ENCODE assay signal across 10 mouse cellular contexts in genomic region chr5:149264405-149264804, GRCm38 (mm10). TPM values are rescaled to one million over a fixed set of nuclear protein-coding genes. Genes with fewer than 3 reads are reported as not detected.
A peak's percentile ranks its signal among the peaks of the same experiment; 100 is the strongest.
DNase-seq lines count a peak whose midpoint lies in the region; ATAC-seq and TF ChIP-seq lines count a peak whose summit lies in the region.
"Had no signal": no experiment of that assay in that cellular context is flagged by ENCODE, and none has a peak within 500 bp of the region (broad histone marks: within the 10 kb centered on the region; RNA-seq: fewer than 3 reads in every experiment).

TSS of gene Alox5ap (plus strand) at chr5:149264767.

- H3K4me1 ChIP-seq in kidney, postnatal 0 days (replicated peaks; ENCODE audit: insufficient read depth, low read length): peaks cover 3% of the 10 kb centered on the region; the same call in 1 of the 2 replicates
- no peaks in the 10 kb centered on the region for H3K4me1 ChIP-seq in cortical plate, adult 2 months (ENCODE audit: control insufficient read depth, insufficient read depth, low read length)
- peaks cover 6% of the 10 kb centered on the region for H3K4me1 ChIP-seq in liver, embryonic 11.5 days (replicated peaks; ENCODE audit: control insufficient read depth, insufficient read depth, low read length)

- no peak for TF ChIP-seq POLR2A in cortical plate, adult 2 months (IDR thresholded peaks at IDR 0.05; ENCODE audit: extremely low read depth, insufficient read depth, low read length)

- WGBS in kidney, postnatal 0 days: 36% methylated on average over 4 of the region's 4 CpGs
- WGBS in liver, embryonic 11.5 days: 39% methylated on average over 4 of the region's 4 CpGs

- H3K4me2 ChIP-seq in kidney, postnatal 0 days (ENCODE audit: low read length): no peak within 1 kb of the TSS
- H3K4me2 ChIP-seq in liver, embryonic 11.5 days: peak within 1 kb of the TSS; percentile 40
- H3K4me2 ChIP-seq: midbrain, embryonic 13.5 days had no signal

- ATAC-seq in kidney, postnatal 0 days (replicated peaks; ENCODE audit: low FRiP score, low read depth): no peak
- no peak for ATAC-seq in liver, embryonic 11.5 days (replicated peaks; ENCODE audit: low FRiP score)
- ATAC-seq: midbrain, embryonic 13.5 days had no signal

- no peaks in the 10 kb centered on the region for H3K27me3 ChIP-seq in kidney, postnatal 0 days (ENCODE audit: insufficient read depth, low read length)
- H3K27me3 ChIP-seq in liver, embryonic 11.5 days (replicated peaks; ENCODE audit: control insufficient read depth, insufficient read depth, low read length): no peaks in the 10 kb centered on the region
- H3K27me3 ChIP-seq: midbrain, embryonic 13.5 days had no signal

- no peak within 1 kb of the TSS for H3K4me3 ChIP-seq in kidney, postnatal 0 days (replicated peaks; ENCODE audit: low read depth, low read length)
- no peak within 1 kb of the TSS for H3K4me3 ChIP-seq in cortical plate, adult 2 months (ENCODE audit: insufficient read depth, low read length)
- H3K4me3 ChIP-seq in liver, embryonic 11.5 days (ENCODE audit: low read depth, low read length): peak within 1 kb of the TSS; percentile 28; the same call in 1 of the 2 replicates
- H3K4me3 ChIP-seq: midbrain, embryonic 13.5 days had no signal

- H3K27ac ChIP-seq in kidney, postnatal 0 days: no peak within 1 kb of the TSS
- H3K27ac ChIP-seq in cortical plate, adult 2 months (ENCODE audit: insufficient read depth, low read length): no peak within 1 kb of the TSS
- H3K27ac ChIP-seq in liver, embryonic 11.5 days (ENCODE audit: low read depth, low read length): no peak within 1 kb of the TSS
- H3K27ac ChIP-seq: midbrain, embryonic 13.5 days had no signal

- H3K36me3 ChIP-seq in kidney, postnatal 0 days (ENCODE audit: insufficient read depth, low read length): no peaks in the 10 kb centered on the region
- H3K36me3 ChIP-seq in liver, embryonic 11.5 days (ENCODE audit: control insufficient read depth, insufficient read depth, low read length): no peaks in the 10 kb centered on the region
- H3K36me3 ChIP-seq: midbrain, embryonic 13.5 days had no signal

- no peak within 1 kb of the TSS for H3K9ac ChIP-seq in kidney, postnatal 0 days (ENCODE audit: low read depth, low read length)
- no peak within 1 kb of the TSS for H3K9ac ChIP-seq in liver, embryonic 11.5 days (ENCODE audit: low read depth, low read length)
- H3K9ac ChIP-seq: midbrain, embryonic 13.5 days had no signal

- no peak for TF ChIP-seq CTCF in kidney, postnatal 0 days (IDR thresholded peaks at IDR 0.05; ENCODE audit: low read depth)
- TF ChIP-seq CTCF in cortical plate, adult 2 months (IDR thresholded peaks at IDR 0.05; ENCODE audit: extremely low read depth, insufficient read depth, low read length): no peak

- DNase-seq in kidney, postnatal 0 days (ENCODE audit: low spot score): no peak
- no peak for DNase-seq in kidney, adult 9 months
- no peak for DNase-seq in adrenal gland, postnatal 36 days
- no peak for DNase-seq in liver, embryonic 11.5 days (ENCODE audit: low spot score)
- DNase-seq in right cerebral cortex, postnatal 10 days (ENCODE audit: low spot score in 2 of 2): no peak
- no peak for DNase-seq in frontal cortex, postnatal 36 days (ENCODE audit: low spot score in 2 of 2)
- no peak for DNase-seq in urinary bladder, adult 18-20 months (ENCODE audit: low spot score in 2 of 2)
- DNase-seq: gastrocnemius, postnatal 14 days had no signal

- no peaks in the 10 kb centered on the region for H3K9me3 ChIP-seq in kidney, postnatal 0 days (replicated peaks; ENCODE audit: low read length)
- H3K9me3 ChIP-seq in liver, embryonic 11.5 days (ENCODE audit: control insufficient read depth, low read length): no peaks in the 10 kb centered on the region
- H3K9me3 ChIP-seq: midbrain, embryonic 13.5 days had no signal

RNA-seq across cellular contexts. Expression of gene Alox5ap, which starts in this region (rescaled TPM):
- polyA plus RNA-seq in kidney, postnatal 0 days (2015; fragmentation: Nextera tagmentation; extraction: Ambion mirVana): 18.1 and 19.8 TPM in 2 replicates
- total RNA-seq in adrenal gland, postnatal 36 days (2021): 10 to 100 TPM; 15.1 to 15.8 TPM
- polyA plus RNA-seq in cortical plate, adult 2 months (2012; rRNA removed): 16.0 and 18.0 TPM in 2 replicates
- 20.7 and 24.4 TPM in 2 replicates for polyA plus RNA-seq in liver, embryonic 11.5 days (2014; fragmentation: Nextera tagmentation; extraction: Ambion mirVana)
